Mouse (Mus musculus) ES-Bruce4 (cell line): ENCODE measurements around the gene Ovol3.

Experiments used
- CTCF ChIP-seq: IDR thresholded peaks from one replicate; pipeline ENCODE4 v1.8.1; 2011; ENCODE audit warnings: low read depth, low read length
- EP300 ChIP-seq: IDR thresholded peaks from 2 replicates; pipeline ENCODE4 v1.6.1; 2011; ENCODE audit warnings: low read depth, low read length; ENCODE audit not compliant: insufficient read depth
- POLR2A ChIP-seq: IDR thresholded peaks from one replicate; pipeline ENCODE4 v1.8.1; 2011; ENCODE audit warnings: low read length; ENCODE audit not compliant: insufficient read depth

- TF ChIP-seq POLR2A (no peak), CTCF (peak; percentile 73), EP300 (no peak)
These were observed 2.8 kb downstream of the Ovol3 start for GRCm38 (mm10) chr7:30232631-30233148.
